Mouse (Mus musculus) spleen, adult 2 months (tissue): ENCODE measurements around the gene Stxbp5l.

Source experiments
- CTCF ChIP-seq: fragments of 200-500 bp; IDR thresholded peaks from 2 replicates; pipeline ENCODE4 v1.5.1; 2011; ENCODE audit warnings: mild to moderate bottlenecking, inconsistent platforms; ENCODE audit not compliant: insufficient read depth, insufficient read length, insufficient replicate concordance; ENCODE audit errors: extremely low read depth
- POLR2A ChIP-seq: fragments of 200-500 bp; IDR thresholded peaks from 2 replicates; pipeline ENCODE4 v1.6.1; 2011; ENCODE audit warnings: low read depth, low read length, inconsistent platforms

- TF ChIP-seq CTCF (no peak), POLR2A (no peak)
These were observed 20.8 kb upstream of the Stxbp5l start for GRCm38 (mm10) chr16:37405536-37405935.
